Mouse (Mus musculus): ENCODE measurements around the gene Gm11099.

DNA sequence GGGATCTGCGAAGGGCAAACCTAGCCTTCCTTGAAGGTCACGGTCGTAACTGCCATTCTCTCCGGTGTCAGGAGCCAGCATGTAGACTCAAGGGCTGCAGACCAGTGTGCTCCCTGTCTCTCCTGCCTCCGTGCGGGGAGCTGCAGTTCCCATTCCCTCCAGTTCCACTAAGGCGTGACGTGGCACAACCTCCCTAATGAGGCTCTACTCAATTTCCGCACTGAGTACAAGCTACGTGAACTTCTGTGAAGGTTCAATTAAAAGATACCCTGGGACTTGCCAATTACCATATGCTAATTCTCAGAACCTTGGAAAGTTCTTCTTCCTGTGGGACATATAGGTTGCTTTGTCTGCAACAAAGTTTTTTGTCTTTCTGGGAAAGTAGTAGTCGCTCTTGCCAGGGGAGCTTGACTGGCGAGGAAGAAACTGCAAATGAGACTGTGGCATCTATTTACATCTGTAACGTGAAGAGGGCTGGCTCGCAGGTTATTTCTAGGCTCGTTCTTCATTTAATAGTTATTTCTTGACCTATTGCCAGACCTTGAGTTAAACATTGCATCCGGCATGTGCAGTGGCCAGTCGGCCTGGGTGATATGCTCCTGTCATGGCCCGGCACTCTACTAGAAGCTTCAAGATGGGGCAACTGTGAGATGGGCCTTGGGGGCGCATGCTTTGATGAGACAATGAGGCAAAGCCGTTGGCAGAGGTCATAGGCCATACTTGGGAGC is 26.8 kb upstream of the Gm11099 start:
- TF ChIP-seq CTCF (IDR thresholded peaks at IDR 0.05; ENCODE audit: insufficient read depth, low read length) (no peak), POLR2A (IDR thresholded peaks at IDR 0.05; ENCODE audit: borderline replicate concordance, extremely low read depth, low read depth, low read length) (no peak)
